Mouse (Mus musculus) E14TG2a.4 (cell line): ENCODE results near the gene Ciao1.
"Not testable (repeated sequence)": the region's sequence is repeated elsewhere in the genome, so short reads cannot be mapped to it uniquely, and the experiment has no call there.

Experiments used
- H3K27me3 ChIP-seq: 2 replicates; pipeline ENCODE4 v1.6.1; 2014; ENCODE audit warnings: low read length, control low read depth; ENCODE audit not compliant: insufficient read depth
- H3K36me3 ChIP-seq: 2 replicates; pipeline ENCODE4 v1.6.1; 2014; ENCODE audit warnings: low read length, control low read depth; ENCODE audit not compliant: insufficient read depth
- H3K4me1 ChIP-seq: replicated peaks from 2 replicates; pipeline ENCODE4 v1.6.1; 2014; ENCODE audit warnings: low read depth, low read length, control low read depth
- H3K4me3 ChIP-seq: replicated peaks from 2 replicates; pipeline ENCODE4 v1.5.1; 2014; ENCODE audit warnings: mild to moderate bottlenecking, low read length
- H3K9me3 ChIP-seq: 2 replicates; pipeline ENCODE4 v1.6.1; 2014; ENCODE audit warnings: low read length, control low read depth
- CTCF ChIP-seq: conservative IDR thresholded peaks from 2 replicates; pipeline ENCODE4 v1.5.1; 2014; ENCODE audit warnings: low read length
- NANOG ChIP-seq: IDR thresholded peaks from 2 replicates; pipeline ENCODE4 v1.6.1; 2014; ENCODE audit warnings: borderline replicate concordance, low read length, mixed read lengths
- POU5F1 ChIP-seq: IDR thresholded peaks from 2 replicates; pipeline ENCODE4 v1.6.1; 2014; ENCODE audit warnings: low read length, borderline replicate concordance

Gene Ciao1

DNA sequence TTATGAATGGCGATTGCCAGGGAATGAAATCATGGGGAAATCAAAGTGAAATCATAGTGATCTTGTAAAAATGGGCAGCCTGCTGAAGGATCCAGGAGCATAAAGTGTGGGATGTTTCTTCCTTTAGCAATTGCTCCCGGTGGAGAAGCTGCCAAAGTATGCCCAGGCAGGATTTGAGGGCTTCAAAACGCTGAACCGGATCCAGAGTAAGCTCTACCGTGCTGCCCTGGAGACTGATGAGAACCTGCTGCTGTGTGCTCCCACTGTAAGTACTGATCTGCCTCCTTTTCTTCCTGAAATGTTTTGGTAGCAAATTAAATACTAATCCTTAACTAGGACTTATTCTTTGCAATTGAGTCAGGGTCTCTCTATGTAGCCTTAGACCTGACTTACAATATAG, 29.9 kb downstream of the Ciao1 start:
- no peaks in the 10 kb centered on the region for H3K4me1 ChIP-seq
- no peak overlapping the region for H3K4me3 ChIP-seq
- no peaks in the 10 kb centered on the region for H3K9me3 ChIP-seq
- H3K36me3 ChIP-seq = peaks cover 99% of the 10 kb centered on the region
- H3K27me3 ChIP-seq = no peaks in the 10 kb centered on the region
- TF ChIP-seq CTCF (no peak), POU5F1 (no peak), NANOG (no peak)

DNA sequence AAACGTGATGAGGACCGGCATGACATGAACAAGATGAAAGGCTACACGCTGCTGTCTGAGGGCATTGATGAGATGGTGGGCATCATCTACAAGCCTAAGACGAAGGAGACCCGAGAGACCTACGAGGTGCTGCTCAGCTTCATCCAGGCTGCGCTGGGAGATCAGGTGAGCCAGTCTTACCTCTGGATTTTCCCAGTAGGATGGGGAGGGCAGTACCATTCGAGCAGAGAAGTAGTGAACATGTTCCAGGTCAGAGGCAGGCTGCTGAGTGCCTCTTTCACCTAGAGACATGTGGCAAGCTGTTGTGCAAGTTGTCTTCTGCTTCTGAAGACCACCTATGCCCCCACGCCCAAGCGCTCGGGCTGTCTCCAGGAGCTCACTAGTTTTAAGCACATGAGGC, 36.9 kb downstream of the Ciao1 start:
- Histone ChIP-seq H3K4me3 (no peak overlapping the region), H3K36me3 (peaks cover 64% of the 10 kb centered on the region), H3K9me3 (no peaks in the 10 kb centered on the region), H3K27me3 (no peaks in the 10 kb centered on the region), H3K4me1 (peaks cover 20% of the 10 kb centered on the region)
- TF ChIP-seq NANOG (no peak), POU5F1 (no peak), CTCF (no peak)

DNA sequence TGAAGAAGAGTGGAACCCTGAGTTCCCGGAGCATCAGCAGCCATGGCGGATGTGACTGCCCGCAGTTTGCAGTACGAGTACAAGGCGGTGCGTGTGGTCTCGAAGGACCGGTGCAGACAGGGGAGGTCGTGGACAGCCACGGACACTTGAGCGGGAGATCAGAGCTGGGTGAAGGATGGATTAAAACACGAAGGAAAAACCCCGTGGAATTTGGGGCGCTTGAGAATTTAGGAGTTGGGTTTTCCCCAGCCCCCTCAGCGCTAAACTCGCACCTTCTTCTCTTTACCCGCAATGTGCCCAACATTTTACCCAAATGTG, 39.2 kb downstream of the Ciao1 start:
- peaks cover 20% of the 10 kb centered on the region for H3K4me1 ChIP-seq
- H3K9me3 ChIP-seq = no peaks in the 10 kb centered on the region
- TF ChIP-seq CTCF (no peak), POU5F1 (no peak), NANOG (no peak)
- peaks cover 53% of the 10 kb centered on the region for H3K36me3 ChIP-seq
- H3K27me3 ChIP-seq = no peaks in the 10 kb centered on the region
- H3K4me3 ChIP-seq = peak overlapping the region; percentile 98

DNA sequence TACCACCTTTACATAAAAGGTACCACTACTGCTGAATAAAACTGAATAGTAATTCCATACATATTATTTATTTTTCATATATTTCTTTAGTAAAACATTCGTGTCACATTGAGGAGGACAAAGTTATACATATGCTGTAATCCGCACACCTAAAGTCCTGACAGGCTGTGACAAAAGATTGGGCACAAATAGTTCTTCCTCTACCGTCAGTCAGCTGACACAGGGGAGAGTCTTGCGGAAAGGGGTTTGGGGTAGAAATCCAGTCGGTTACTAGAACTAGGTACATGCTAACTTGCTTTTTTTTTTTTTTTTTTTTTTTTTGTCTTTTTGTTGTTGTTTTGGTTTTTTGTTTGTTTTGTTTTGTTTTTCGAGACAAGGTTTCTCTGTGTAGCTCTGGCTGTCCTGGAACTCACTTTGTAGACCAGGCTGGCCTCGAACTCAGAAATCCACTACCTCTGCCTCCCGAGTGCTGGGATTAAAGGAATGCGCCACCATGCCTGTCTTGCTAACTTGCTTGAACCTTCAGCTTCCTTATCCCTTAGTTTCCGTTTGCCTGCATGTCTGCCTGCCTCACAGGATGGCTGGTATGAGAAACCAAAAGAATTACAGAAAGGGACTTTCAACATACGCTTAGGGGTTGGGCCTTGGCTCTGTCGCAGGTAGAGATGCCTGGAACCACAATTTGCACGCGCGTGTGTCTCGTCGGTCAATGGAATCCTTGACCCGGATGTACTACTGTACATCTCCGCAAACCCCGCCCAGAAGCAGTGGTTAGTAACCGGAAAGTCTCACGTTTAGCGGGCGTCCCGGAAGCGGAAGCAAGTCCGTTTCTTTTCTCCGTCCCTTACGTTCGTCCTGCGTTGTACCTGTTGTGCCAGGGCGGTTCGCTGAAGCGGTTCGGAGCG, 39.8 kb downstream of the Ciao1 start, which contains the start of the genes 1810024B03Rik and Snrnp200:
1810024B03Rik (minus strand) TSS at position 734 of the 905 bp plus-strand sequence.
Snrnp200 (plus strand) TSS at position 840 of the 905 bp plus-strand sequence.
- Histone ChIP-seq H3K36me3 (peaks cover 54% of the 10 kb centered on the region), H3K27me3 (no peaks in the 10 kb centered on the region), H3K4me3 (peak within 1 kb of the TSS; percentile 98), H3K4me1 (peaks cover 20% of the 10 kb centered on the region), H3K9me3 (no peaks in the 10 kb centered on the region)
- no peak for TF ChIP-seq CTCF
- TF ChIP-seq POU5F1 = no peak
- TF ChIP-seq NANOG = no peak

DNA sequence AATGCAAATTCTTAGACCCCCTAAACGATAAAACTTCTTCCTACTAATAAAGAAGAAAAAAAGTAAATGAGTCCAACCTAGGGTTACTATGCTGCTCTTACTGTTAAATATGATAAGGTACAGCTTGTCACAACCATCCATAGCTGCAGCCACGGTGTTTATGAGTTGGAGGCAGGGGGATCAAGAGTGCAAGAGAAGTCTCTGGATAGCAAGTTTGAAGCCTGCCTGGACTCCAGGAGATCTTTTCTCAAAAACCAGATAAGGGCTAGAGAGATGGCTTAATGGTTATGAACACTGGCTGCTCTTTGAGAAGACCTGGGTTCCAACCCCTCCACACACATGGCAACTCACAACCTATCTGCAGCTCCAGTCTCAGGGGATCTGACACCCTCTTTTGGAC, 40.7 kb downstream of the Ciao1 start:
- H3K4me3 ChIP-seq = no peak overlapping the region
- no peaks in the 10 kb centered on the region for H3K27me3 ChIP-seq
- no peaks in the 10 kb centered on the region for H3K9me3 ChIP-seq
- peaks cover 54% of the 10 kb centered on the region for H3K36me3 ChIP-seq
- H3K4me1 ChIP-seq = peaks cover 20% of the 10 kb centered on the region
- TF ChIP-seq POU5F1 (no peak), CTCF (no peak), NANOG (no peak)

DNA sequence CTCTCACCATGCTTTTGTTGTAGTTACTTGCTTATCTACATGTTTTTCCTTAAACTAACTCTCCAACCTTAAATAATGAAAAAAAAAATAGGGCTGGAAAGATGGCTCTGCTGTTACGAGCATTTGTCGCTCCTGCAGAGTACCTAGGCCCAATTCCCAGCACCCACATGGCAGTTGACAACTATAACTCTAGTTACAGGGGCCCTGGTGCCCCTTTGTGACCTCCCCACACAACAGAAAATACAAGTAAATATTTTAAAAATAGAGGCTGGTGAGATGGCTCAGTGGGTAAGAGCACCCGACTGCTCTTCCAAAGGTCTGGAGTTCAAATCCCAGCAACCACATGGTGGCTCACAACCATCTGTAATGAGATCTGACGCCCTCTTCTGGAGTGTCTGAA, 41.7 kb downstream of the Ciao1 start:
- peaks cover 49% of the 10 kb centered on the region for H3K36me3 ChIP-seq
- not testable (repeated sequence) for H3K27me3 ChIP-seq

DNA sequence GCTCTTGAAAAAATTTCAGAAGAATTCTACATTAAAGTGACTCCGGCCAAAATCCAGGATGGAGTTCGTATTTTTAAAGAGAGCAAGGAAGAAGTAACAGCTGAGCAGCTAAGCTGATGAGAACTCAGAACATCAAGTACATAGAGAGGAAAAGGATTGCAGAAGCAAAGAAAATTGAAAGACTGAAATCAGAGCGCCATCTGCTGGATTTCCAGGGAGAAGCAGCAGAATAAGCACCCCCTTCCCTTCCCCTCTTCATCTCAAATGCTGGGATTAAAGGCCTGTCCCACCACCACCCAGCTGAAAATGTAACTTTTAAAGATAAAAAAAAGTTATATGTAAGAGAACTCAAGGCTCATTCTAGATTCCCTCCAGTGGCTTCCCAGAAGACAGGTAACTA, 42.7 kb downstream of the Ciao1 start:
- no peaks in the 10 kb centered on the region for H3K9me3 ChIP-seq
- H3K4me3 ChIP-seq = no peak overlapping the region
- H3K4me1 ChIP-seq = peaks cover 18% of the 10 kb centered on the region
- H3K36me3 ChIP-seq = peaks cover 44% of the 10 kb centered on the region
- TF ChIP-seq CTCF (peak; percentile 85), POU5F1 (no peak), NANOG (no peak)
- H3K27me3 ChIP-seq = no peaks in the 10 kb centered on the region

More for the DNA sequence above, 41.7 kb downstream of the Ciao1 start:
- not testable (repeated sequence) for H3K4me3 ChIP-seq, H3K9me3 ChIP-seq
- peaks cover 20% of the 10 kb centered on the region for H3K4me1 ChIP-seq
